23 mouse cellular contexts compared by ENCODE assay signal in the genomic region with DNA sequence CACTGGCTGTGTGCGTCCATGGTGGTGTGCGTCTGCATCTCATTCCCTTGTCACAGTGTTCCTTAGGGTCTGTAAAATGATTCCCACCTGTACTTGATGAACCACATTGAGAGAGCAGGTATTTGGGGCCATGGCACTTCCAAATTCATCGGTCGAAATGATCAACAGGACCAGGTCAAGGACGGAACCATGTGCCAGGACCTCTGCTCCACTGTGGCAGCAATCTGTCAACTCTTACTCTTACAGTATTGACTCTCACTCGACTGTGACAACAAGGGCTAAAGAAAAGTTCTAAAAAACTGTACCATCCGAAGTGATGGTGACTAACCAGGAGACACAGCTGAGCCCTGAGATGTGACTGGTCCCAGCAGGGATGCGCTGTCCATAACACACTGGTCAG. TPM values are rescaled to one million over a fixed set of nuclear protein-coding genes. Genes with fewer than 3 reads are reported as not detected.
DNase-seq lines count a peak whose midpoint lies in the region; ATAC-seq and TF ChIP-seq lines count a peak whose summit lies in the region.
"Had no signal": no experiment of that assay in that cellular context is flagged by ENCODE, and none has a peak within 500 bp of the region (broad histone marks: within the 10 kb centered on the region; RNA-seq: fewer than 3 reads in every experiment).

No protein-coding gene starts in this region.

- ATAC-seq in kidney, embryonic 15.5 days (replicated peaks; ENCODE audit: low FRiP score), result no peak
- no peak for ATAC-seq in lung, embryonic 14.5 days (ENCODE audit: insufficient read depth)
- no peak for ATAC-seq in liver, embryonic 13.5 days (ENCODE audit: low read depth)
- peak; percentile 51; the same call in 1 of the 2 replicates for ATAC-seq in liver, postnatal 0 days
- ATAC-seq: activated CD4-positive, CD25-positive, alpha-beta regulatory T cell, adult 4 months; forebrain, embryonic 13.5 days; forebrain, embryonic 16.5 days had no signal

- H3K4me2 ChIP-seq in kidney, embryonic 15.5 days, result no peak overlapping the region
- H3K4me2 ChIP-seq in lung, embryonic 14.5 days, result no peak overlapping the region
- H3K4me2 ChIP-seq in liver, embryonic 13.5 days, result no peak overlapping the region
- H3K4me2 ChIP-seq in liver, postnatal 0 days (ENCODE audit: low read depth, low read length), result 0 out of 2 replicates have a peak overlapping the region, but pooled peaks have one; percentile 3
- H3K4me2 ChIP-seq: forebrain, embryonic 13.5 days; heart, embryonic 11.5 days; hindbrain, embryonic 12.5 days had no signal

- H3K4me3 ChIP-seq in kidney, embryonic 15.5 days (replicated peaks), result no peak overlapping the region
- no peak overlapping the region for H3K4me3 ChIP-seq in lung, embryonic 14.5 days (ENCODE audit: low read depth, low read length)
- H3K4me3 ChIP-seq in liver, embryonic 13.5 days (replicated peaks), result no peak overlapping the region
- H3K4me3 ChIP-seq in liver, postnatal 0 days (ENCODE audit: low read depth, low read length), result no peak overlapping the region
- H3K4me3 ChIP-seq: forebrain, embryonic 10.5 days; forebrain, embryonic 13.5 days; hindbrain, embryonic 12.5 days had no signal

- no peak for DNase-seq in kidney, postnatal 4 days
- no peak for DNase-seq in lung, embryonic 14.5 days
- no peak for DNase-seq in lung, adult 18-20 months
- DNase-seq in liver, embryonic 13.5 days, result no peak
- no peak for DNase-seq in liver, postnatal 0 days
- DNase-seq in gastrocnemius, postnatal 25 days, result no peak
- DNase-seq: adrenal gland, adult 8-10 months; adrenal gland, postnatal 25 days; cerebellum, adult 11-12 months; cerebellum, adult 8-10 months; cerebellum, postnatal 10 days; cerebellum, postnatal 36 days; embryo, embryonic 11 days; gastrocnemius, postnatal 10 days; heart, adult 11 months had no signal

- no peak for TF ChIP-seq CTCF in lung, embryonic 14.5 days (IDR thresholded peaks at IDR 0.05; ENCODE audit: low read depth)
- TF ChIP-seq CTCF in liver, postnatal 0 days (IDR thresholded peaks at IDR 0.05; ENCODE audit: low read depth), result no peak

- no peaks in the 10 kb centered on the region for H3K36me3 ChIP-seq in kidney, embryonic 15.5 days
- no peaks in the 10 kb centered on the region for H3K36me3 ChIP-seq in lung, embryonic 14.5 days (ENCODE audit: insufficient read depth)
- no peaks in the 10 kb centered on the region for H3K36me3 ChIP-seq in liver, embryonic 13.5 days
- H3K36me3 ChIP-seq in liver, postnatal 0 days (replicated peaks; ENCODE audit: insufficient read depth, low read length), result no peaks in the 10 kb centered on the region
- H3K36me3 ChIP-seq: forebrain, embryonic 10.5 days; hindbrain, embryonic 12.5 days had no signal

- peaks cover 25% of the 10 kb centered on the region for H3K27me3 ChIP-seq in kidney, embryonic 15.5 days
- H3K27me3 ChIP-seq in lung, embryonic 14.5 days (ENCODE audit: insufficient read depth, low read length), result peaks cover 18% of the 10 kb centered on the region
- H3K27me3 ChIP-seq in liver, embryonic 13.5 days, result peaks cover 52% of the 10 kb centered on the region
- peaks cover 20% of the 10 kb centered on the region for H3K27me3 ChIP-seq in liver, postnatal 0 days (ENCODE audit: insufficient read depth, low read length)

- H3K27ac ChIP-seq in kidney, embryonic 15.5 days, result peak overlapping the region; percentile 63; the same call in 1 of the 2 replicates
- peak overlapping the region; percentile 86 for H3K27ac ChIP-seq in lung, embryonic 14.5 days (ENCODE audit: low read depth)
- H3K27ac ChIP-seq in liver, embryonic 13.5 days, result 0 out of 2 replicates have a peak overlapping the region, but pooled peaks have one; percentile 56
- peak overlapping the region; percentile 69; the same call in 1 of the 2 replicates for H3K27ac ChIP-seq in liver, postnatal 0 days (ENCODE audit: low read depth)
- H3K27ac ChIP-seq: forebrain, embryonic 10.5 days; forebrain, embryonic 13.5 days; hindbrain, embryonic 12.5 days had no signal

- 84% methylated on average over 8 of the region's 8 CpGs for WGBS in kidney, embryonic 15.5 days
- WGBS in lung, embryonic 14.5 days, result 62% methylated on average over 8 of the region's 8 CpGs
- WGBS in liver, embryonic 13.5 days (ENCODE audit: insufficient replicate concordance), result 59% methylated on average over 8 of the region's 8 CpGs
- WGBS in liver, postnatal 0 days (ENCODE audit: insufficient replicate concordance), result 61% methylated on average over 8 of the region's 8 CpGs

- peaks cover 53% of the 10 kb centered on the region for H3K4me1 ChIP-seq in kidney, embryonic 15.5 days
- H3K4me1 ChIP-seq in lung, embryonic 14.5 days (ENCODE audit: insufficient read depth), result 0 out of 2 replicates have a peak, but pooled peaks cover 11% of the 10 kb centered on the region
- peaks cover 47% of the 10 kb centered on the region for H3K4me1 ChIP-seq in liver, embryonic 13.5 days (replicated peaks)
- peaks cover 16% of the 10 kb centered on the region for H3K4me1 ChIP-seq in liver, postnatal 0 days (ENCODE audit: insufficient read depth)

- no peak for TF ChIP-seq EP300 in liver, postnatal 0 days (IDR thresholded peaks at IDR 0.05; ENCODE audit: low read depth)

- H3K9me3 ChIP-seq in kidney, embryonic 15.5 days (replicated peaks), result 0 out of 2 replicates have a peak, but pooled peaks cover 2% of the 10 kb centered on the region
- H3K9me3 ChIP-seq in lung, embryonic 14.5 days (ENCODE audit: low read depth, low read length), result no peaks in the 10 kb centered on the region
- H3K9me3 ChIP-seq in liver, embryonic 13.5 days (replicated peaks), result no peaks in the 10 kb centered on the region
- no peaks in the 10 kb centered on the region for H3K9me3 ChIP-seq in liver, postnatal 0 days (ENCODE audit: low read length)
- H3K9me3 ChIP-seq: forebrain, embryonic 10.5 days; forebrain, embryonic 13.5 days; hindbrain, embryonic 12.5 days had no signal

- H3K9ac ChIP-seq in kidney, embryonic 15.5 days, result no peak overlapping the region
- H3K9ac ChIP-seq in lung, embryonic 14.5 days, result no peak overlapping the region
- no peak overlapping the region for H3K9ac ChIP-seq in liver, embryonic 13.5 days
- H3K9ac ChIP-seq in liver, postnatal 0 days (replicated peaks), result no peak overlapping the region
- H3K9ac ChIP-seq: forebrain, embryonic 13.5 days; hindbrain, embryonic 12.5 days had no signal

RNA-seq across cellular contexts. Expression of gene Fam89a, which starts 3.8 kb away (rescaled TPM):
- 4.9 TPM in 2 replicates for polyA plus RNA-seq in kidney, embryonic 15.5 days (2015; fragmentation: Nextera tagmentation; extraction: Ambion mirVana)
- polyA plus RNA-seq in lung, embryonic 14.5 days (2014; fragmentation: Nextera tagmentation; extraction: Ambion mirVana), result 16.8 and 20.5 TPM in 2 replicates
- 2.6 and 2.9 TPM in 2 replicates for polyA plus RNA-seq in liver, embryonic 13.5 days (2015; fragmentation: Nextera tagmentation; extraction: Ambion mirVana)
- 3.7 and 5.6 TPM in 2 replicates for polyA plus RNA-seq in liver, postnatal 0 days (2015; fragmentation: Nextera tagmentation; extraction: Ambion mirVana)
- under 1 TPM; 0.40 to 0.74 TPM for total RNA-seq in gastrocnemius, postnatal 25 days (2021)
- total RNA-seq: hematopoietic stem cell, adult 5-6 weeks had no signal

RNA-seq across cellular contexts. Expression of gene Arv1, which starts 33.5 kb away (rescaled TPM):
- 25.2 and 28.1 TPM in 2 replicates for polyA plus RNA-seq in kidney, embryonic 15.5 days (2015; fragmentation: Nextera tagmentation; extraction: Ambion mirVana)
- 26.4 and 27.2 TPM in 2 replicates for polyA plus RNA-seq in lung, embryonic 14.5 days (2014; fragmentation: Nextera tagmentation; extraction: Ambion mirVana)
- polyA plus RNA-seq in liver, embryonic 13.5 days (2015; fragmentation: Nextera tagmentation; extraction: Ambion mirVana), result 8.0 and 8.3 TPM in 2 replicates
- polyA plus RNA-seq in liver, postnatal 0 days (2015; fragmentation: Nextera tagmentation; extraction: Ambion mirVana), result 4.5 and 5.2 TPM in 2 replicates
- 1 to 10 TPM; 3.2 to 3.7 TPM for total RNA-seq in gastrocnemius, postnatal 25 days (2021)

RNA-seq across cellular contexts. Expression of gene Ttc13, which starts 33.7 kb away (rescaled TPM):
- polyA plus RNA-seq in kidney, embryonic 15.5 days (2015; fragmentation: Nextera tagmentation; extraction: Ambion mirVana), result 46.7 and 47.0 TPM in 2 replicates
- 52.5 and 54.7 TPM in 2 replicates for polyA plus RNA-seq in lung, embryonic 14.5 days (2014; fragmentation: Nextera tagmentation; extraction: Ambion mirVana)
- polyA plus RNA-seq in liver, embryonic 13.5 days (2015; fragmentation: Nextera tagmentation; extraction: Ambion mirVana), result 20.6 and 23.7 TPM in 2 replicates
- polyA plus RNA-seq in liver, postnatal 0 days (2015; fragmentation: Nextera tagmentation; extraction: Ambion mirVana), result 11.5 and 14.0 TPM in 2 replicates
- total RNA-seq in gastrocnemius, postnatal 25 days (2021), result 10 to 100 TPM; 18.6 to 20.8 TPM

RNA-seq across cellular contexts. Expression of gene Trim67, which starts 37.4 kb away (rescaled TPM):
- 0.10 and 0.36 TPM in 2 replicates for polyA plus RNA-seq in kidney, embryonic 15.5 days (2015; fragmentation: Nextera tagmentation; extraction: Ambion mirVana)
- 0.70 and 1.0 TPM in 2 replicates for polyA plus RNA-seq in lung, embryonic 14.5 days (2014; fragmentation: Nextera tagmentation; extraction: Ambion mirVana)
- polyA plus RNA-seq in liver, embryonic 13.5 days (2015; fragmentation: Nextera tagmentation; extraction: Ambion mirVana), result 0.03 TPM in 1 of 2 replicates, not detected in the other
- 0.05 and 0.06 TPM in 2 replicates for polyA plus RNA-seq in liver, postnatal 0 days (2015; fragmentation: Nextera tagmentation; extraction: Ambion mirVana)
- under 1 TPM; 0.13 to 0.21 TPM for total RNA-seq in gastrocnemius, postnatal 25 days (2021)
- total RNA-seq: hematopoietic stem cell, adult 5-6 weeks had no signal
- polyA plus RNA-seq: activated CD4-positive, CD25-positive, alpha-beta regulatory T cell, adult 4 months had no signal
